Mouse (Mus musculus): Measurements from ENCODE around the gene Cog7.

DNA sequence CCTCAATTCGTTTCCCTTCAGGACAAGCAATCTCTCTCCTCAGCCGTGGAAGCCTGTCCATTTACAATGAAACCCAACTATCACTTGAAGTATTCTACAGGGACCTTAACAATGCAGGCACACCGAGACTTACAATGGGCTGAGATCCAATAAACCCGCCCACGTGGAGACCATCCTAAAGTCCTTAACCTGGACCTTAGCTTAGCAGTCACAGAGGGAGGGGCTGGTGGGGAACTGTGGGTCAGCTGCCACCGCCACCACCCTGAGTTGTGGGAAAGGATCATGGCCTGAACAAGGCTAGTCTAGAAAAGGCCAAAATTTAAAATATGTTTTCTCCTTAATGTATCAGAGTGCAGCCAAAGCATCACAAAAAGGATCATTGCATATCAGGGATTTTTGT lies 42.3 kb downstream of the Cog7 start:
- TF ChIP-seq CTCF (IDR thresholded peaks at IDR 0.05; ENCODE audit: insufficient read depth, low read length) (no peak), POLR2A (IDR thresholded peaks at IDR 0.05; ENCODE audit: borderline replicate concordance, extremely low read depth, low read depth, low read length) (no peak)
